Mouse (Mus musculus) adrenal gland, adult 8-10 months (tissue): ENCODE results near the gene Npepl1. TPM values are rescaled to one million over a fixed set of nuclear protein-coding genes. Genes with fewer than 3 reads are reported as not detected.

ENCODE experiments used
- total RNA-seq, 4 experiments: library from RNA; stranded (reverse); gene quantifications; 2 replicates each; pipeline ENCODE4 v1.2.4; 2022

Npepl1 gene
- total RNA-seq, 4 experiments from 2014 or later = 57.3 to 68.1 (median 62.5) TPM

Other genes with a start within 250 kb of the Npepl1 start
- gene Stx16, start 34.0 kb upstream of the Npepl1 start, total RNA-seq = 10 to 100 TPM; 52.0 to 61.3 (median 55.4) TPM
- gene Gnas, start 174.0 kb downstream of the Npepl1 start, total RNA-seq = 1,000 to 10,000 TPM; 2,052 to 2,625 (median 2,313) TPM
- gene Gm20721, start 236.4 kb downstream of the Npepl1 start, total RNA-seq = 1 to 10 TPM; 1.6 to 2.7 (median 2.3) TPM